In the genomic region with DNA sequence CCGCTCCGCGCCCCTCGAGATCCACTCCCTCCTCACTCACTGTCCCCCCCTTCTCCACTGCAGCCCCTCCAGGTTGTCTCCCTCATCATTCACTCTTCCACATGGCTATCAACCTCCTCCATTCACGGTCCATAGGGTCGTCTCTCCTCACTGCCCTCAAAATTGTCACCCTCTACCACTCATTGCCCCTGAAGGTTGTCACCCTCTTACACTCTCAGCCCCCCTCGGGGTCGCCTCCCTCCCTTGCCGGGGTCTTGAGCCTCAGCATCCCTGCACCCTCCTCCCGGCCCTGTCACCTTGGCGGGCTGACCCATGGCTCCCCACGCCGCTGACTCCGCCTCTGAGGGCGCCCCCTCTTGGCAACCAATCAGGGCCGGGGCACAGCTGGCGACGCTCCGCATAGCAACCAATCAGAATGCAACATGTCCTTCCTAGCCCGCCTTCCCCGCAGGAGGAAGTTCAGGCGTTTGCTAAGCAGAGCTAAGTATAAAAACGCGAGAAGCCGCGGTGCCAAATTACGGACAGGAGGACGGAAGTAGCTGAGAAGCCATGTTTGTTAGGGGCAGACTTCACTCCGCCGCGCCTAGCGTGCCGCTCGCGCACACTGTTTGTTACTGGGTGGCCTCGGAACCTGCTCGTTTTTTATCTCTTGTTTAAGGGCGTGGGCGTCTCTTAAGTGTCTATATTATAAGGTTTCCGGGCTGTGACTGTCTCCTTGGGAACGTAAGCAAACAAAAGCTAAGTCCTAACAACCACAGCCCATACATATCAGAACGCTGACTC, we compare ENCODE assay signal across 8 mouse cellular contexts. TPM values are rescaled to one million over a fixed set of nuclear protein-coding genes. Genes with fewer than 3 reads are reported as not detected.
DNase-seq lines count a peak whose midpoint lies in the region; ATAC-seq and TF ChIP-seq lines count a peak whose summit lies in the region.

TSS of gene Lyrm7 (minus strand) at position 661 of the 783 bp plus-strand sequence.

- H3K4me1 ChIP-seq in embryonic facial prominence, embryonic 13.5 days, result 0 out of 2 replicates have a peak, but pooled peaks cover 4% of the 10 kb centered on the region
- H3K4me1 ChIP-seq in kidney, adult 2 months (ENCODE audit: control insufficient read depth, insufficient read depth, low read length), result no peaks in the 10 kb centered on the region
- H3K4me1 ChIP-seq in limb, embryonic 12.5 days (replicated peaks), result peaks cover 6% of the 10 kb centered on the region
- H3K4me1 ChIP-seq in midbrain, embryonic 15.5 days, result peaks cover 14% of the 10 kb centered on the region
- H3K4me1 ChIP-seq in spleen, adult 2 months (ENCODE audit: control insufficient read depth, insufficient read depth, insufficient read length), result no peaks in the 10 kb centered on the region; the same call in 1 of the 2 replicates

- H3K27ac ChIP-seq in embryonic facial prominence, embryonic 13.5 days, result peak within 1 kb of the TSS; percentile 85
- peak within 1 kb of the TSS; percentile 99 for H3K27ac ChIP-seq in kidney, adult 2 months (ENCODE audit: insufficient read depth, low read depth, low read length)
- peak within 1 kb of the TSS; percentile 88 for H3K27ac ChIP-seq in limb, embryonic 12.5 days
- peak within 1 kb of the TSS; percentile 90 for H3K27ac ChIP-seq in midbrain, embryonic 15.5 days
- peak within 1 kb of the TSS; percentile 75 for H3K27ac ChIP-seq in spleen, adult 2 months (ENCODE audit: insufficient read depth, low read length)

- no peaks in the 10 kb centered on the region for H3K27me3 ChIP-seq in embryonic facial prominence, embryonic 13.5 days
- no peaks in the 10 kb centered on the region for H3K27me3 ChIP-seq in kidney, adult 2 months (replicated peaks; ENCODE audit: control insufficient read depth, insufficient read depth, low read length)
- no peaks in the 10 kb centered on the region for H3K27me3 ChIP-seq in limb, embryonic 12.5 days
- H3K27me3 ChIP-seq in midbrain, embryonic 15.5 days (replicated peaks), result no peaks in the 10 kb centered on the region
- H3K27me3 ChIP-seq in spleen, adult 2 months (ENCODE audit: control insufficient read depth, insufficient read depth, low read length), result no peaks in the 10 kb centered on the region

- ATAC-seq in embryonic facial prominence, embryonic 13.5 days (ENCODE audit: insufficient number of reproducible peaks, insufficient read depth, low FRiP score, low TSS enrichment, low read depth), result peak; percentile 95
- ATAC-seq in limb, embryonic 12.5 days (ENCODE audit: insufficient number of reproducible peaks, insufficient read depth, low FRiP score, low TSS enrichment, low read depth), result peak; percentile 97
- ATAC-seq in midbrain, embryonic 15.5 days (replicated peaks), result peak; percentile 97

- WGBS in embryonic facial prominence, embryonic 13.5 days, result under 1% methylated on average over 42 of the region's 42 CpGs
- WGBS in kidney, adult 2 months, result under 1% methylated on average over 42 of the region's 42 CpGs
- WGBS in limb, embryonic 12.5 days, result under 1% methylated on average over 42 of the region's 42 CpGs
- under 1% methylated on average over 42 of the region's 42 CpGs for WGBS in midbrain, embryonic 15.5 days
- under 1% methylated on average over 42 of the region's 42 CpGs for WGBS in spleen, adult 2 months

- no peak for TF ChIP-seq CTCF in kidney, adult 2 months (conservative IDR thresholded peaks at IDR 0.05; ENCODE audit: insufficient read depth, insufficient read length, low read depth, low read length)
- no peak for TF ChIP-seq CTCF in spleen, adult 2 months (IDR thresholded peaks at IDR 0.05; ENCODE audit: extremely low read depth, insufficient read depth, insufficient read length, insufficient replicate concordance)

- no peaks in the 10 kb centered on the region for H3K9me3 ChIP-seq in embryonic facial prominence, embryonic 13.5 days
- H3K9me3 ChIP-seq in limb, embryonic 12.5 days, result no peaks in the 10 kb centered on the region
- H3K9me3 ChIP-seq in midbrain, embryonic 15.5 days, result no peaks in the 10 kb centered on the region

- H3K4me2 ChIP-seq in embryonic facial prominence, embryonic 13.5 days, result peak within 1 kb of the TSS; percentile 87
- H3K4me2 ChIP-seq in limb, embryonic 12.5 days, result peak within 1 kb of the TSS; percentile 84
- H3K4me2 ChIP-seq in midbrain, embryonic 15.5 days, result peak within 1 kb of the TSS; percentile 76

- DNase-seq in 3134 (ENCODE audit: extremely low read depth, insufficient read length, low spot score), result peak; percentile 95
- DNase-seq in adrenal gland, postnatal 36 days, result peak; percentile 96 to 97
- peak; percentile 96 to 99 for DNase-seq in heart, adult 18-20 months
- DNase-seq in kidney, adult 2 months, result peak; percentile 99
- DNase-seq in spleen, adult 2 months (ENCODE audit: low read depth in 1 of 2, low spot score in 2 of 2), result peak; percentile 95 to 98

- TF ChIP-seq POLR2A in kidney, adult 2 months (IDR thresholded peaks at IDR 0.05; ENCODE audit: low read depth, low read length), result peak; percentile 81
- TF ChIP-seq POLR2A in spleen, adult 2 months (IDR thresholded peaks at IDR 0.05; ENCODE audit: low read depth, low read length), result peak; percentile 31

- H3K36me3 ChIP-seq in embryonic facial prominence, embryonic 13.5 days, result no peaks in the 10 kb centered on the region
- no peaks in the 10 kb centered on the region for H3K36me3 ChIP-seq in kidney, adult 2 months (ENCODE audit: control insufficient read depth, insufficient read depth, low read length)
- no peaks in the 10 kb centered on the region for H3K36me3 ChIP-seq in limb, embryonic 12.5 days
- H3K36me3 ChIP-seq in midbrain, embryonic 15.5 days (replicated peaks), result no peaks in the 10 kb centered on the region
- H3K36me3 ChIP-seq in spleen, adult 2 months (ENCODE audit: control insufficient read depth, insufficient read depth, low read length), result no peaks in the 10 kb centered on the region

- H3K4me3 ChIP-seq in embryonic facial prominence, embryonic 13.5 days, result peak within 1 kb of the TSS; percentile 74
- H3K4me3 ChIP-seq in kidney, adult 2 months (ENCODE audit: insufficient read depth, low read depth, low read length), result peak within 1 kb of the TSS; percentile 76
- H3K4me3 ChIP-seq in limb, embryonic 12.5 days (replicated peaks), result peak within 1 kb of the TSS; percentile 60
- H3K4me3 ChIP-seq in midbrain, embryonic 15.5 days, result peak within 1 kb of the TSS; percentile 62
- peak within 1 kb of the TSS; percentile 72 for H3K4me3 ChIP-seq in spleen, adult 2 months (ENCODE audit: extremely low read depth, insufficient read depth, insufficient read length)

- H3K9ac ChIP-seq in embryonic facial prominence, embryonic 13.5 days, result peak within 1 kb of the TSS; percentile 82
- peak within 1 kb of the TSS; percentile 63 for H3K9ac ChIP-seq in limb, embryonic 12.5 days (replicated peaks)
- H3K9ac ChIP-seq in midbrain, embryonic 15.5 days, result peak within 1 kb of the TSS; percentile 62

RNA-seq across cellular contexts. Expression of gene Lyrm7, which starts in this region (rescaled TPM):
- total RNA-seq in adrenal gland, postnatal 36 days (2021), result 10 to 100 TPM; 10.8 to 11.6 TPM
- 8.0 and 10.3 TPM in 2 replicates for polyA plus RNA-seq in embryonic facial prominence, embryonic 13.5 days (2015; fragmentation: Nextera tagmentation; extraction: Ambion mirVana)
- 10 to 100 TPM; 30.9 to 34.4 TPM for total RNA-seq in heart, adult 18-20 months (2021)
- polyA plus RNA-seq in kidney, adult 2 months (2012; rRNA removed), result 1.4 and 3.9 TPM in 2 replicates
- 6.1 and 14.0 TPM in 2 replicates for polyA plus RNA-seq in limb, embryonic 12.5 days (2016; fragmentation: Nextera tagmentation; extraction: Ambion mirVana)
- polyA plus RNA-seq in midbrain, embryonic 15.5 days (2015; fragmentation: Nextera tagmentation; extraction: Ambion mirVana), result 11.5 and 14.1 TPM in 2 replicates
- 0.42 and 0.48 TPM in 2 replicates for polyA plus RNA-seq in spleen, adult 2 months (2012; rRNA removed)

Comparison
In these comparisons a context has a peak if more than half of its experiments do, and no peak if none do; other contexts are left out.
1. Peak in every context shown above with its lines: DNase-seq, ATAC-seq, H3K4me3 ChIP-seq and H3K27ac ChIP-seq.
2. Peak in DNase-seq, H3K4me3 ChIP-seq and H3K27ac ChIP-seq in spleen, adult 2 months; RNA of the gene not detected or under 1 TPM.